Mouse (Mus musculus): ENCODE data around the gene Kdm6b.

GRCm38 (mm10) chr11:69372780-69373170 lies 40.7 kb downstream of the Kdm6b start:
- TF ChIP-seq CTCF (IDR thresholded peaks at IDR 0.05; ENCODE audit: low read depth) (peak; percentile 78), EP300 (IDR thresholded peaks at IDR 0.05; ENCODE audit: low read depth) (no peak)
